28 mouse cellular contexts compared by ENCODE assay signal in genomic region chr4:62087241-62087640, GRCm38 (mm10). TPM values are rescaled to one million over a fixed set of nuclear protein-coding genes. Genes with fewer than 3 reads are reported as not detected.
DNase-seq lines count a peak whose midpoint lies in the region; ATAC-seq and TF ChIP-seq lines count a peak whose summit lies in the region.
"Had no signal": no experiment of that assay in that cellular context is flagged by ENCODE, and none has a peak within 500 bp of the region (broad histone marks: within the 10 kb centered on the region; RNA-seq: fewer than 3 reads in every experiment).

Mup3 (minus strand) TSS chr4:62087342.

- H3K27me3 ChIP-seq in liver, adult 2 months (ENCODE audit: control insufficient read depth, insufficient read depth, low read length) = no peaks in the 10 kb centered on the region
- H3K27me3 ChIP-seq in liver, embryonic 11.5 days (replicated peaks; ENCODE audit: control insufficient read depth, insufficient read depth, low read length) = no peaks in the 10 kb centered on the region
- no peaks in the 10 kb centered on the region for H3K27me3 ChIP-seq in midbrain, embryonic 15.5 days (replicated peaks)
- H3K27me3 ChIP-seq: CH12.LX; embryonic facial prominence, embryonic 12.5 days; forebrain, embryonic 13.5 days; forebrain, embryonic 15.5 days; Patski had no signal

- peak; percentile 97 for DNase-seq in liver, adult 2 months (ENCODE audit: extremely low read depth, low read depth, low spot score)
- no peak for DNase-seq in liver, embryonic 11.5 days (ENCODE audit: low spot score)
- no peak for DNase-seq in cerebellum, postnatal 4 days (ENCODE audit: low spot score in 2 of 2)
- DNase-seq: adrenal gland, adult 8-10 months; adrenal gland, postnatal 14 days; adrenal gland, postnatal 36 days; B cell, adult 2 months; cerebellum, adult 11 months; cerebellum, adult 18-20 months; cerebellum, adult 8-10 months; cerebellum, adult 9-11 months; cerebellum, postnatal 14 days; cerebellum, postnatal 36 days had no signal

- H3K4me3 ChIP-seq in liver, adult 2 months (ENCODE audit: insufficient read depth, low read depth, low read length) = peak within 1 kb of the TSS; percentile 65
- H3K4me3 ChIP-seq in liver, embryonic 11.5 days (ENCODE audit: low read depth, low read length) = no peak within 1 kb of the TSS
- no peak within 1 kb of the TSS for H3K4me3 ChIP-seq in brown adipose tissue, adult 24 weeks (ENCODE audit: insufficient read depth, low read depth, low read length)
- H3K4me3 ChIP-seq in midbrain, embryonic 15.5 days = no peak within 1 kb of the TSS
- H3K4me3 ChIP-seq: embryonic facial prominence, embryonic 10.5 days; embryonic facial prominence, embryonic 12.5 days; forebrain, embryonic 13.5 days; forebrain, embryonic 15.5 days had no signal

- H3K27ac ChIP-seq in liver, adult 2 months (replicated peaks; ENCODE audit: insufficient read depth, low read depth, low read length) = peak within 1 kb of the TSS; percentile 99
- H3K27ac ChIP-seq in liver, embryonic 11.5 days (ENCODE audit: low read depth, low read length) = no peak within 1 kb of the TSS
- 0 out of 2 replicates have a peak within 1 kb of the TSS, but pooled peaks have one; percentile 47 for H3K27ac ChIP-seq in brown adipose tissue, adult 24 weeks (replicated peaks; ENCODE audit: low read depth, low read length)
- no peak within 1 kb of the TSS for H3K27ac ChIP-seq in midbrain, embryonic 15.5 days
- H3K27ac ChIP-seq: embryonic facial prominence, embryonic 10.5 days; embryonic facial prominence, embryonic 12.5 days; forebrain, embryonic 13.5 days; forebrain, embryonic 15.5 days had no signal

- no peak within 1 kb of the TSS for H3K4me2 ChIP-seq in liver, embryonic 11.5 days
- H3K4me2 ChIP-seq in midbrain, embryonic 15.5 days = no peak within 1 kb of the TSS
- H3K4me2 ChIP-seq: embryonic facial prominence, embryonic 12.5 days; forebrain, embryonic 13.5 days; forebrain, embryonic 15.5 days had no signal

- H3K9me3 ChIP-seq in liver, embryonic 11.5 days (ENCODE audit: control insufficient read depth, low read length) = no peaks in the 10 kb centered on the region
- no peaks in the 10 kb centered on the region for H3K9me3 ChIP-seq in midbrain, embryonic 15.5 days
- H3K9me3 ChIP-seq: embryonic facial prominence, embryonic 10.5 days; embryonic facial prominence, embryonic 12.5 days; forebrain, embryonic 13.5 days; forebrain, embryonic 15.5 days; G1E had no signal

- H3K4me1 ChIP-seq in liver, adult 2 months (ENCODE audit: control insufficient read depth, insufficient read depth, low read length) = peaks cover 3% of the 10 kb centered on the region
- H3K4me1 ChIP-seq in liver, embryonic 11.5 days (replicated peaks; ENCODE audit: control insufficient read depth, insufficient read depth, low read length) = no peaks in the 10 kb centered on the region
- H3K4me1 ChIP-seq in brown adipose tissue, adult 24 weeks (ENCODE audit: control insufficient read depth, insufficient read depth, insufficient read length, low read length) = no peaks in the 10 kb centered on the region
- H3K4me1 ChIP-seq in midbrain, embryonic 15.5 days = no peaks in the 10 kb centered on the region
- H3K4me1 ChIP-seq: embryonic facial prominence, embryonic 10.5 days; embryonic facial prominence, embryonic 12.5 days; forebrain, embryonic 13.5 days; forebrain, embryonic 15.5 days had no signal

- peak within 1 kb of the TSS; percentile 89 for H3K9ac ChIP-seq in liver, adult 2 months (ENCODE audit: low read depth, low read length)
- no peak within 1 kb of the TSS for H3K9ac ChIP-seq in liver, embryonic 11.5 days (ENCODE audit: low read depth, low read length)
- H3K9ac ChIP-seq in midbrain, embryonic 15.5 days = no peak within 1 kb of the TSS
- H3K9ac ChIP-seq: embryonic facial prominence, embryonic 12.5 days; forebrain, embryonic 13.5 days; forebrain, embryonic 15.5 days had no signal

- ATAC-seq in liver, embryonic 11.5 days (replicated peaks; ENCODE audit: low FRiP score) = no peak
- no peak for ATAC-seq in midbrain, embryonic 15.5 days (replicated peaks)
- ATAC-seq: activated CD4-positive, CD25-positive, alpha-beta regulatory T cell, adult 4 months; CD4-positive, CD25-positive, alpha-beta regulatory T cell, adult 4 months; forebrain, embryonic 13.5 days; forebrain, embryonic 15.5 days; Patski had no signal

- H3K36me3 ChIP-seq in liver, adult 2 months (ENCODE audit: control insufficient read depth, insufficient read depth, low read length) = peaks cover 17% of the 10 kb centered on the region
- H3K36me3 ChIP-seq in liver, embryonic 11.5 days (ENCODE audit: control insufficient read depth, insufficient read depth, low read length) = no peaks in the 10 kb centered on the region
- H3K36me3 ChIP-seq in midbrain, embryonic 15.5 days (replicated peaks) = no peaks in the 10 kb centered on the region
- H3K36me3 ChIP-seq: embryonic facial prominence, embryonic 10.5 days; embryonic facial prominence, embryonic 12.5 days; forebrain, embryonic 15.5 days; G1E had no signal

- TF ChIP-seq POLR2A in liver, adult 2 months (IDR thresholded peaks at IDR 0.05; ENCODE audit: extremely low read depth, insufficient read depth, low read length) = no peak

- TF ChIP-seq CTCF in liver, adult 2 months (IDR thresholded peaks at IDR 0.05; ENCODE audit: low read depth, low read length) = no peak

- WGBS in liver, adult 2 months = 16% methylated on average over 2 of the region's 2 CpGs
- 74% methylated on average over 2 of the region's 2 CpGs for WGBS in liver, embryonic 11.5 days
- WGBS in midbrain, embryonic 15.5 days = 83% methylated on average over 2 of the region's 2 CpGs

- peaks cover 12% of the 10 kb centered on the region; the same call in 1 of the 2 replicates for H3K79me2 ChIP-seq in liver, adult 2 months (ENCODE audit: control insufficient read depth, insufficient read depth, low read length)

RNA-seq across cellular contexts. Expression of gene Mup3, which starts in this region (rescaled TPM):
- total RNA-seq in liver, adult 2 months (2014; rRNA removed) = 3,491 and 9,418 TPM in 2 replicates
- polyA plus RNA-seq in liver, adult 2 months (2012; rRNA removed) = 796 and 1,349 TPM in 2 replicates
- polyA plus RNA-seq in liver, embryonic 11.5 days (2014; fragmentation: Nextera tagmentation; extraction: Ambion mirVana) = not detected in 2 replicates
- polyA plus RNA-seq in brown adipose tissue, adult 24 weeks (2012; ENCODE audit: insufficient read depth, insufficient read length, missing spikeins) = 2.1 and 7.2 TPM in 2 replicates
- polyA plus RNA-seq in midbrain, embryonic 15.5 days (2015; fragmentation: Nextera tagmentation; extraction: Ambion mirVana) = not detected in 2 replicates
- total RNA-seq: CH12.LX, G1E had no signal
- polyA plus RNA-seq: activated CD4-positive, CD25-positive, alpha-beta regulatory T cell, adult 4 months; CD4-positive, CD25-positive, alpha-beta regulatory T cell, adult 4 months; cortical plate, adult 2 months; embryonic facial prominence, embryonic 10.5 days; embryonic facial prominence, embryonic 12.5 days; embryonic facial prominence, embryonic 14.5 days; forebrain, embryonic 11.5 days; forebrain, embryonic 13.5 days; forebrain, embryonic 15.5 days; frontal cortex, adult 2 months; G1E; Patski had no signal

Comparison
In these comparisons a context has a peak if more than half of its experiments do, and no peak if none do; other contexts are left out.
1. RNA of gene Mup3 (polyA plus RNA-seq): 796 to 1,349 TPM in liver, adult 2 months; 2.1 to 7.2 TPM in brown adipose tissue, adult 24 weeks, not detected in liver, embryonic 11.5 days and not detected in midbrain, embryonic 15.5 days; every median in the first group is over 10 times any median in the second.
2. H3K27ac ChIP-seq: peak in liver, adult 2 months (single experiment) and brown adipose tissue, adult 24 weeks (single experiment); none in liver, embryonic 11.5 days (single experiment) and midbrain, embryonic 15.5 days (single experiment).